Mouse (Mus musculus) frontal cortex, postnatal 10 days (tissue): Measurements from ENCODE around the gene Grin1.
"Not testable (repeated sequence)": the region's sequence is repeated elsewhere in the genome, so short reads cannot be mapped to it uniquely, and the experiment has no call there.

Source experiments
- DNase-seq, 2 experiments: peaks; one replicate each; pipeline ENCODE4 v3.0.0; 2022; ENCODE audit warnings: low spot score in 2 of 2, mixed read lengths in 1 of 2

Grin1 gene

DNA sequence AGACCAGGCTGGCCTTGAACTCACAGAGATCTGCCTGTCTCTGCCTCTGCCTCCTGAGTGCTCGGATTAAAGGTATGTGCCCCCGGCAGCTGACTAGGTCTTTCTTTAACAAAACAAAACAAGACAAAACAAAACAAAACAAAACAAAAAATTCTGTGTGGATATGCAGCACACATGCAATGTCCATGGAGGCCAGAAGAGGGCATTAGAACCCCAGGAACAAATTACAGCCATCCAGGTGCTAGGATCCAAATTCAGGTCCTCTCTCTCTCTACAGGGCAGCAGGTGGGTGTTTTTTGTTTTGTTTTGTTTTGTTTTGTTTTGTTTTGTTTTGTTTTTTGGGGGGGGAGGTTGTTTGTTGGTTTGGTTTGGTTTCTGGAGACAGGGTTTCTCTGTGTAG is 60.1 kb downstream of the Grin1 start:
- no peak for DNase-seq

DNA sequence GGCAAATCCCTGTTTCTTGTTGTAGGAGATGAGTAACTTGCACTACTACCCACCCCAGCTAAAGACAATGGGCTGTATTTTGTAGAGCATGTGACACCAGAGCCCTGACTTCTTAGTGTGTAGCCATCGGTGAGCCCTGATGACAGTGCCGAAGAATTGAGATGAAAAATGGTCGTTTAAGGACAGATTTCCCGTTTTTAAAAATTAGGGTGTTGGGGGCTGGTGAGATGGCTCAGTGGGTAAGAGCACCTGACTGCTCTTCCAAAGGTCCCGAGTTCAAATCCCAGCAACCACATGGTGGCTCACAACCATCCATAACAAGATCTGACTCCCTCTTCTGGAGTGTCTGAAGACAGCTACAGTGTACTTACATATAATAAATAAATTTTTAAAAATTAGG is 61.7 kb downstream of the Grin1 start:
- not testable (repeated sequence) for DNase-seq

DNA sequence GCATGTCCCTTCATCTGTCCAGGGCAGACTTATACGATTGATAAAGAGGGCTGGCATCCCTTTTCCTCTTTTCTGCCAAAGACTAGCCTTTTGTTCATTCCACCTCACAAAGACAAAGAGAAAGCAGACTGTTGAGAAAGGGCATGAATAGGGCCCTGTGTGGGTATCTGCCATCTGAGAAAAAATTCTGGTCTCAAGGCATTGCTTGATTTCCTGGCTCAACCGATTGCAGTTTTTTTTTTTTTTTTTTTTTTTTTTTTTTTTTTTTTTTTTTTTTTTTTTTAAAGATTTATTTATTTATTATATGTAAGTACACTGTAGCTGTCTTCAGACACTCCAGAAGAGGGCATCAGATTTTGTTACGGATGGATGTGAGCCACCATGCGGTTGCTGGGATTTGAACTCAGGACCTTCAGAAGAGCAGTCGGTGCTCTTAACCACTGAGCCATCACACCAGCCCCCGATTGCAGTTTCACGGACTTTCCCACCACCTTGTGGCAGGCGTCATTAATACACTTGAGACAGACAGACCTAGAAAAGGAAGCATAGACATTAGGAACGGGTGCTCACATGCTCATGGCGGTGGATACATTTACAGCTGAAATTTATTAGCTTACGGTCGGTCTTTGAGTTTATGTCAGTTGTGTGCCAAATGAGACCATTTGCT is 62.4 kb downstream of the Grin1 start:
- DNase-seq: not testable (repeated sequence)

DNA sequence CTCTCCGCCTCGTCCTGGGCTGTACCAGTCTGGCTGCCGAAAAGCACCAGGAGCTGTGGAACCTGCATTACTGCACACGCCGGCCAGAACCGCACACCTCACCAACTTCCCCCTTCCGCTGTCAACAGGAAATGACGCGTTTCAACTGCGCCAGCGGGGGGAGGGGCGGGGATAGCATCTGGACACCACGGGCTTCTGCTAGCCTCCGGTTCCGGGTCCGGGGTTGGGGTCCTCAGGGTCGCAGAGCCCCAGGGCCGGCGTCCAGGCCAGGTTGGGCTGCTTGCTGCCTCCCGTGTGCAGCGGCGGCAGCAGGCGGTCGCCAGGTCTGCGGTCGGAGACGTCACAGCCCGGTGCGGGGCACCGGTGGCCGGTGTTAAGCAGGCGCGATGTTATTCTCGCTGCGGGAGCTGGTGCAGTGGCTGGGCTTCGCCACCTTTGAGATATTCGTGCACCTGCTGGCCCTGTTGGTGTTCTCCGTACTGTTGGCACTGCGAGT is 63.7 kb downstream of the Grin1 start, which contains the start of gene Tmem203:
Gene Tmem203, plus strand, starts transcription at position 156 of the 496 bp plus-strand sequence.
- peak; percentile 77 to 83 for DNase-seq

DNA sequence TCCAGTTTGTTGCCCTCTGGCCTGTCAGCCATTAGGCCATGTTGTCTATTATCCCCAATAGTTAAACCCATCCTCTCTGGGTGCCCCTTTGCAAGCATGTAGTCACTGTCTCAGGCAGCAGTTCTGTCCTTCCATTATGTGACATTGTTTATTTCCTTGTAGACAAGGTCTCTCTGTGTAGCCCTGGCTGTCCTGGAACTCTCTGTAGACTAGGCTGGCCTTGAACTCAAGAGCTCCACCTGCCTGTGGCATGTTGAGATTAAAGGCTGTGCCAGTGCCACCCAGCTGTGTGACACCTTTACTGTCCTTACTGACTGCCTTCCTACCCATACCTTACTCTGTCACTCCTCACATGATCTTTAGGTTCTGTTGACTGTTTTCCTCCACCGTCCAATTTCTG is 66.7 kb downstream of the Grin1 start:
- no peak for DNase-seq

DNA sequence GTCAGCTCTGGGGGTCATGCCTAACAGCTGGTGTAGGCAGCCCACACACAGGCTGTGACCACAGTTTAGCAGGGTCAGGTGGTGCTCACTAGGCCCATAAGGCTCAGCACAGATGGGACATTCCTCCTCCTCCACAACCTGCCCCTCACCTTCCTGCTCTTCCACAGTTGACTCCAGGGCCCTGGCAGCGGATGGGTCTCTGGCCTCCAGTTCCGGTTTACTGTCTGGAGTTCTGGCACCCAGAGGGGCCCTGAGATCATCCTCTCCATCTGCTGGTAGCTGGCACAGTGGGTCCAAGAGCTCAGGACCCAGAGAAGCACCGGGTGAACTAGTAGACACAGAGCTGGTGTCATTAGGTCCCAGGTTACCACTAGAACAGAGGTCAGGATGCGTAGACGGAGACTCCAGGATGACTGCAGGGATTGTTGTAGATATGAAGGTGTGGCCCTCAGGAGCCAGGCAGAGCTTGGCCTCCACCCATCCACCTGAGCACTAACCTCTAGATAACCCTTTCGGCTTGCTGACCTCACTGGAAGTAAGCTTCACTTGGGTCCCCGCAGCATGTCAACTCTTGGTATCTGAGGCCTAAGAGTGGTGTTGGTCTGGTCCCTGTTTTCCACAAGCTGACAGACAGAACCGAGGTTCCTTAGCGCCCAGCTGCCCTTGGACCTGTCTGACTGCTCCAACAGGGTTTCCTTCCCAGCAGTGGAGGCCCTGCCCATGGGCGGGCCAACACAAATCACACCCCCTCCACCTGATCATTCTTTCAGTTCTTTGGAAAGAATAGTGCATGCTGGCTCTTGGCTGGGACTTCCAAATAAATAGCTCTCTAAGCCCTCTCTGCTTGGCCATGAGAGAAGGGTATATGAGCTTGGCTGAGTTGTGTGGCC is 72.6 kb downstream of the Grin1 start, which contains the start of gene AL732309.1:
Gene AL732309.1, minus strand, starts transcription at position 681 of the 890 bp plus-strand sequence.
- DNase-seq: no peak

DNA sequence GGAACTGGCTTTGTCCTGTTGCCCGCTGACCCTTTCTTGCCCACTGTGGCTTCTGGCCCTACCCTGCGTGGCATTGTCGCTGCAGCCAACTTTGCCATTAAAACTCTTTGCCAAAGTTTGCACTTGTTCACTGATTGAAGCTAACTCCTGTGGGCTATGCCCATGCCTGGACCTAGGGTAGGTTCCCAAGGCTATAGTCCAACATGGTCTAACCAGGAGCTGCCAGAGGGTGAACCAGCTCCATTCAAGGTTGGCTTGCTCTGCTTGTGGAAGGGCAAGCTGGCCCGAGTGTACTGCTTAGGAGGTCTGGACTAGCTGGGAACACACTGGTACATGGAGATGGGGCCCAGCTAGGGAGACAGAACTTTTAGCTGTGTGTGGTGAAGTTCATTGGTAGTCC is 74.8 kb downstream of the Grin1 start:
- no peak for DNase-seq

DNA sequence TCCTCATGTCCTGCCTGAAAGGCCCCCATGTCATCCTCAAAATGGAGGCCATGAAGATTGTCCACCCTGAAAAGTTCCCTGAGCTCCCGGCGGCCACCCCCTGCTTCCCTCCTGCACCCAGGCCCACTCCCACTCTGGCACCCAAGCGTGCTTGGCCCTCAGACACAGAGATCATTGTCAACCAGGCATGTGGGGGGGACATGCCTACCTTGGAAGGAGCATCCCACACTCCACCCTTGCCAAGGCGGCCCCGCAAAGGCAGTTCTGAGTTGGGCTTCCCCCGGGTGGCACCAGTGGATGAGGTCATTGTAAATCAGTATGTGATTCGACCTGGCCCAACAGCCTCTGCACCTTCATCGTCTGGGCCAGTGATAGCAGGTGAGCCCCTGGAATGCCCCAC is 75.6 kb downstream of the Grin1 start:
- DNase-seq: no peak

DNA sequence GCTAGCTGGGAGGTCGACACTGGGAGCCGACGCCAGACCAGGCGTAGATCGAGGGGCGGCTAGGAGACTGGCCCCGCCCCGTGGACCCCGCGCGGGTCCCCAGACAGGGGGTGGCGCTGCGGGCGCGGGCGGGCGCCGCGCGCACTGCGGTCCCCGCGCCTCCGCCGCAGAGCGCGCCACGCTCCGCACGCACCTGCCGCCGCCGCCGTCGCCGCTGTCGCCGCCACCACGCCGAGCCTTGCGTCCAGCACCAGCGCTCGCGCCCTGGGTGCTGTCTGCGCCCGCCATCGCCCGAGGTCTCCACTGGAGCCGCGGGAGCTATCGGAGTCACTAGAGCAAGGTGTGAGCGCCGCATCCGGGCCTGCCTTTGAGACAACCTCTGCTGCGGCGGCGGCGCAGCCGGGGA is 76.9 kb downstream of the Grin1 start, which contains the start of the genes Rnf208 and Cysrt1:
Gene Rnf208, plus strand, starts transcription at position 155 of the 406 bp plus-strand sequence.
Gene Cysrt1, minus strand, starts transcription at position 352 of the 406 bp plus-strand sequence.
- peak in 1 of 2 experiments; percentile 49 for DNase-seq

DNA sequence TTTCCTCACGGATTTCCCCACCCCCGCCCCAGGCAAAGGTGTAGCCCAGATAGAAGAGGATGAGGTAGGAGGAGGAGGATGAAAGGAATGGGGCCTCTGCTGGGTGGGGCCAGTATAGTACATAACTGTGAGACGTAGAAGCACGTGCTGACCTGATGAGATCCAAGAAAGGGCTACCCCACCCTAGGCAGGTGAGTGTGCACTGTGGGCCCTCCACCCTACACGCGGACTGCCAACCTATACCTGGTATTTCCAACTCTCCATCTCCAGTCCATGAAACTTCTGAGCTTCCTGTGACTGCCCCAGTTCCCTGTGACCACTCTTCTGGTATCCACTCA is 77.6 kb downstream of the Grin1 start:
- DNase-seq: no peak
